Mouse (Mus musculus) gastrocnemius, postnatal 36 days (tissue): ENCODE data around the gene Tbc1d22b. TPM values are rescaled to one million over a fixed set of nuclear protein-coding genes. Genes with fewer than 3 reads are reported as not detected.
A peak's percentile ranks its signal among the peaks of the same experiment; 100 is the strongest.
"Not testable (repeated sequence)": the region's sequence is repeated elsewhere in the genome, so short reads cannot be mapped to it uniquely, and the experiment has no call there.

Experiments
- DNase-seq, 2 experiments: peaks; one replicate each; pipeline ENCODE4 v3.0.0; 2022
- intact Hi-C: fragments of 180-260 bp; cut with DNase I; formaldehyde crosslinking; loops from one replicate; pipeline ENCODE4 v1.15.1; 2025
- total RNA-seq, 2 experiments: library from RNA; stranded (reverse); gene quantifications; 2 replicates each; pipeline ENCODE4 v1.2.3; 2021

Gene Tbc1d22b
- total RNA-seq, 2 experiments from 2014 or later: 7.3 to 9.1 TPM

GRCm38 (mm10) chr17:29586921-29587320, 37.3 kb downstream of the Tbc1d22b start:
- intact Hi-C loops: no loop called here
- no peak for DNase-seq

- DNase-seq: no peak
- intact Hi-C loops: no loop called here
These were observed 39.8 kb downstream of the Tbc1d22b start for GRCm38 (mm10) chr17:29589221-29589898.

GRCm38 (mm10) chr17:29595891-29596770, 46.5 kb downstream of the Tbc1d22b start:
- intact Hi-C loops: no loop called here
- DNase-seq: no peak

DNA sequence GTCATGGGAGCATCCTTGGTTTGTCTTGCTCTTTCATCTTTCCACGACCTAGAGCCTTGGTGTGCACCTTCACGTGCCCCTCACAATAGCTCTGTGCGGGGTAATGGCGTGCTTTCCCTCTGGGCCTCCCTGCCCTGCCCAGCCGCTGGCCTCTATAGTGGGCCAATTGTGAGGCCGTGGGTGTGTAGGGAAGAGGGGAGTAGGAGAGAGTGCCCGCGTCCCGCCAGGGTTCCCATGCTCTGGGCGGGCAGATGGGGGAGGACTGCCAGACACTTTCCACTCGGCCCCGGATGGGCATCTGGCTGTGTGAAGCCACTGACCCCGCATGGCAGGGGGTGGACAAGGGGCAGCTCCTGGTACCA, 47.2 kb downstream of the Tbc1d22b start:
- intact Hi-C loops: no loop called here
- DNase-seq: no peak

- no peak for DNase-seq
- intact Hi-C loops: no loop called here
These were observed 49.5 kb downstream of the Tbc1d22b start for GRCm38 (mm10) chr17:29599051-29599450.

DNA sequence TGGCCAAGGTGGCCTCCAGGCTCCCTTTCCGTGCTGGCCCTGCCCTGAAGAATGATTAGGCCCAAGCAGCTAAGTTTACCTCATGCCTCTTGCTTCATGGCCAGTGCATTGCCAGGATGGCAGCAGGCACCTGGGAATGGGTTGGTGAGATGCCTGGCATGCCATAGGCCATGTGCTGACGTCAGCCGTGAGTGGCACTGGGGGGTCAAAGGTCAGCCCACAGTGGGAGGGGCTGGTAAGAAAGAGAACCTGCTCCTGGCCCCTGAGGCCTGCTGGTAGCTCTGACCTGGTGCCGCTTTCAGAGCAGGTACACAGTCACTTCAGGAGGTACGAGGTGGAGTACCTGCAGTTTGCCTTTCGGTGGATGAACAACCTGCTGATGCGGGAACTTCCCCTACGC, 50.0 kb downstream of the Tbc1d22b start:
- DNase-seq: no peak
- intact Hi-C loops: no loop called here

DNA sequence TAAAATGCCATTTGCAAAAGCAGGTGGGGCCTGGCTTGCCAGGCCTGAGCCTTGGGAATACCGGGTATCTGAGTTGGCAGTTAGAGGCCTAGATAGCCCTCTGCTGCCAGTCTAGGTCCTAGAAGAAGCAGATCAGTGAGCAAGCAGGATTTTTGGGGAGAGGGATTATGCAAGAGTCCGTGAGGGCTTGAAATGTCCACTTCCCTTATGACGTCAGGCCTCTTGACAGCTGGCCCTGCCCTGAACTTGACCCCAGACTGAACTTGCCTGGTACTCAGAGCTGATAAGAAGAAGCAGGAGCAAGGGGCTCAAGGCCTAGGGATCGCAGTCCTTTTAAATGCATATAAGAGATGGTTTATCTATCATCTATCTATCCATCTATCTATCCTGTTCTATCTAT, 51.8 kb downstream of the Tbc1d22b start:
- intact Hi-C loops: loop anchor here (5.0 kb wide), 1 partner anchor 171 kb away; no protein-coding TSS in a partner anchor
- no peak for DNase-seq

GRCm38 (mm10) chr17:29603283-29603682, 53.7 kb downstream of the Tbc1d22b start:
- DNase-seq: peak; percentile 69
- intact Hi-C loops: loop anchor here (5.0 kb wide), 1 partner anchor 169 kb away; no protein-coding TSS in a partner anchor

DNA sequence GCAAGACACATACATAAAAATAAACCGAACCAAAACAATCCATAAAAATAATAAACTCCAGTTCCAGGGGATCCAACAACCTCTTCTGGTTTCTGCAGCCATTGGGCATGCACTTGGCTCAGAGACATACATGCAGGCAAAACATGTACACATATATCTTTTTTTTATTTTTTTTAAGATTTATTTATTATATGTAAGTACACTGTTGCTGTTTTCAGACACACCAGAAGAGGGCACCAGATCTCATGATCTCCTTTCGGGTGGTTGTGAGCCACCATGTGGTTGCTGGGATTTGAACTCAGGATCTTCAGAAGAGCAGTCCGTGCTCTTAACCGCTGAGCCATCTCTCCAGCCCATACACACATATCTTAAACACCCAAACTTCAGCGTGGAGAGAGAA, 63.9 kb downstream of the Tbc1d22b start:
- intact Hi-C loops: loop anchor here (5.0 kb wide), 1 partner anchor 269 kb away; no protein-coding TSS in a partner anchor
- not testable (repeated sequence) for DNase-seq

GRCm38 (mm10) chr17:29614115-29615023, 64.8 kb downstream of the Tbc1d22b start, which contains the start of the genes Rnf8 and Gm28043:
Gene Rnf8 (plus strand): TSS chr17:29614790.
Gene Gm28043 (plus strand): TSS chr17:29614876.
- intact Hi-C loops: loop anchor here (5.0 kb wide), 1 partner anchor 268 kb away; no protein-coding TSS in a partner anchor

DNA sequence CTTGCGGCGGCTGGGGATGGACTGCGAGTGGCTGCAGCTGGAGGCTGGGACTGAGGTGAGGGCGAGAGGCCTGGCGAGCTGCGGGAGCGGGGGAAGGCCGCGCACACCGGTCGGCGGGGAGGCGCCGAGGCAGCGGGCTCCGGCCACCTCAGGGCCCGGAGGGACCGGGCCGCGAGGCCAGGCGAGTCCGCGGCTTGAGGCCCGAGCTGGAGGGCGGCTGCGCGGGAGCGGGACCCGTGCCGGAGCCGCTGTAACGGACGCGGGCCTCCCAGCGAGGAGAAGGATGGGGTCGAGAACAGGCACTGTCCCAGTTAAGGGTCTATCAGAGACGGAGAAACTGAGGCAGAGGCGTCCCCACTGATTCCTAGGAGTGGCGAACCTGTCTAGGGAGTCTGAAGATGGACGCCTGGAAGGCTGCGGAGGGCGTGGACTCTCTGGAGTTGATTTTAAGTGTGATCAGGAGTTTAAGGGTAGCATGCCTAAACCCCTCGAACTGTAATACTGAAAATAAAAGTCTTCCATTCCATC, 65.5 kb downstream of the Tbc1d22b start:
- DNase-seq: no peak
- intact Hi-C loops: no loop called here

More at GRCm38 (mm10) chr17:29614115-29615023, 64.8 kb downstream of the Tbc1d22b start, which contains the start of the genes Rnf8 and Gm28043:
- DNase-seq: peak; percentile 89

DNA sequence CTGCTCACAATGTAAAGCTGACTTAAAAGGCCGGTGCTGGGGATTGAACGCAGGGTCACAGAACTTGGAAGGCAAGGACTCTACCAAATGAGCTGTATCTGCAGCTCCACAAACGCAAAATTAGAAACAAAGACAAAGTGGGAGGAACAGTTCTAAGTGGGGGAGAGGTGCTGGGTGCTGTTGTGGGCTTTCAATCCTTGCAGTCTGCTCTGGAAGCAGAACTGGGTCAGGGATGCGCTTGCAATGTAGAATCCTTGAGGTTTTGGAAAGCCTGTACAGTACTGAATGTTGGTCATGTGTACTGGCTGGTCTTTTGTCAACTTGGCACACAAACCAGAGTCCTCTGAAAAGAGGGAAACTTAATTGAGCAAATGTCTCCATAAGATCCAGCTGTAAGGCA, 66.0 kb downstream of the Tbc1d22b start:
- no peak for DNase-seq
- intact Hi-C loops: no loop called here

DNA sequence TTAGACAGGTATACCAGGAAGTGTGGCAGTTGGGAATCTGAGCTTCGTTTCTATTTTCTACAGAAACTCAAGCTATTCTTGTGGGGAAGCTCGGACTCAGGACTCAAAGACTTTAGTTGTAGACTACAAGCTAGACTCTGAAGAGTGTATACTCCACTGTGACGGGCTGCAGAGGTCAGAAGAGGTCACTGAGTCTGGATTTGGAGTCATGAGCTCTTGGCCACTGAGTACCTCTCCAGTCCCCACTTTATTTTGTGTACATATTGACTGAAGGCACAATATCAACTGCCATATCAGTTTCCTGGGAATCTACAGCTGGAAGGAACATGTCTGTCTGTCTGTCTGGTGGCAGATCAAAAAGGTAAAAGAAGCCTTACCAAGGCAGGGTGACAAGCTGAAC, 69.6 kb downstream of the Tbc1d22b start:
- DNase-seq: no peak
- intact Hi-C loops: no loop called here

GRCm38 (mm10) chr17:29623488-29623887, 73.9 kb downstream of the Tbc1d22b start:
- intact Hi-C loops: no loop called here

GRCm38 (mm10) chr17:29627285-29627684, 77.7 kb downstream of the Tbc1d22b start:
- intact Hi-C loops: no loop called here
- DNase-seq: peak; percentile 28 to 47

More at GRCm38 (mm10) chr17:29623488-29623887, 73.9 kb downstream of the Tbc1d22b start:
- DNase-seq: no peak

DNA sequence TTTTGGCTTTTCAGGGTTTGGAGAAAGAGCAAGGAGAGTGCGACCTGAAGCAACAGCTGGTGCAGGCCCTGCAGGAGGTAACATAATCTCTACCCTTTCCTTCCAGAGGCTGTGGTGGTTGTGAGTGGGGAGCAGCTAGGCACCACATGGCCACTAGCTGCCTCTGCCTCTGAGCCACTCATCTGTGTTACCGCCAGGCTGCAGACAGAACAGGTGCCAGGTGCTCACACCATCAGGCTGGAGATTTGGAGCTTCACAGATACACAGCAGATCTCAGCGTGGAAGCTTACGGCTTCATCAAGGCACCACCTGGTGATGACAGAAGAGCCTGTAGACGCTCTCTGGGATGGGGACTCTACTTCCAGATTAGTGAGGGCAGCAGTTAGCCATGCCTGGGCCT, 79.4 kb downstream of the Tbc1d22b start:
- intact Hi-C loops: no loop called here
- no peak for DNase-seq

DNA sequence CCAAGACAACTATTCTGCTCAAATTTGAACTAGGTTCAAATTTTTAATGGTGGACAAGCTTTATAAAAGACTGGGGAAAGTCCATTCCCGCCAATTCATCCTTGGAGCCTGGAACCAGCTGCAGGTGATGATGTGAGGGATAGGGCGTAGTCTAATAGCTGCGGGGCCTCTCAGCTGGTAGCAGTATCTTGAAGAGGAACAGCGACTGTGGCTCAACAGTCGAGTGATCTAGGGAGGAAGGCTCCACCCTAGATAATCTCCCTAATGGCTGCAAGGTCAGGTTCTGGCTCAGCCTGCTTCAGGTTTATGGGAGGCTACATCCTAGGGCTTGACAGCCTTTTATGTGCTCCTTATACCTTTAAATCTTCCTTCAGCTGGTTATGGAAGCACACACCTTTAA, 80.0 kb downstream of the Tbc1d22b start:
- no peak for DNase-seq
- intact Hi-C loops: no loop called here

DNA sequence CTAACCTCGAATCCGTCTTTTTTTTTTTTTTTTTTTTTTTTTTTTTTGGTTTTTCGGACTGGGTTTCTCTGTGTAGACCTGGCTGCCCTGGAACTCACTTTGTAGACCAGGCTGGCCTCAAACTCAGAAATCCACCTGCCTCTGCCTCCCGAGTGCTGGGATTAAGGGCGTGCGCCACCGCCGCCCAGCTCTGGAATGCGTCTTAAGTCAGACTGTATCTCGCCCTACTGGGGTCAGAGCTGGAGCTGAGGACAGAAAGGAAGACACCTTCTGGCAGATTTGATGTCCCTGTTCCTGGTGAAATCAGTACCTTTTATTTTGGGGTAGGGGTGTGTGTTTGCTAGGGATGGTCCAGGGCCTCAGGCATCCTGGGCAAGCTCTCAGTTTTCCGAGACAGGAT, 82.7 kb downstream of the Tbc1d22b start:
- no peak for DNase-seq
- intact Hi-C loops: no loop called here

GRCm38 (mm10) chr17:29635492-29635891, 85.9 kb downstream of the Tbc1d22b start:
- no peak for DNase-seq
- intact Hi-C loops: loop anchor here (5.0 kb wide), 1 partner anchor 57 kb away; no protein-coding TSS in a partner anchor

DNA sequence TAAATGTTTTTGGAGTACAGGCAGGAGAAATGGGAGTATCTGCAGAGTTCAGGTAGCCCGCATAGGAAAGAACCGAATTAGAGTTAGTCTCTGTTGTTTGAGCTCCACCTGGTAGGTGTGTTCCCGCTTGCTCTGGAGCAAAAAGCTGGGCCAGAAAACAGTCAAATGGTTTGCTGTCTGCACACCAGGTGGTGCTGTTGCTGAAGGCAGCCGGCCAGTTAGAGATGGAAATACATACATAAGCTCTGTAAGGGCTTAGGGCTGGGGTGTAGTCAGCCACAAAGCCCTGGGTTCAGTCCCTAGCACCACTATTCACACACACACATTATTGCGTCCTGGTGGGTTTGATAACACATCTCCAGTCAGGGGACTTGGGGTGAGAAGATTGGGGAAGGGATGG, 86.5 kb downstream of the Tbc1d22b start:
- DNase-seq: no peak
- intact Hi-C loops: loop anchor here (5.0 kb wide), 1 partner anchor 56 kb away; no protein-coding TSS in a partner anchor
